ENCODE assay signal across 7 mouse cellular contexts in genomic region chr11:69035411-69035810, GRCm38 (mm10). TPM values are rescaled to one million over a fixed set of nuclear protein-coding genes. Genes with fewer than 3 reads are reported as not detected.
DNase-seq lines count a peak whose midpoint lies in the region; ATAC-seq and TF ChIP-seq lines count a peak whose summit lies in the region.

No protein-coding gene starts in this region.

- TF ChIP-seq CTCF in intestine, postnatal 0 days (IDR thresholded peaks at IDR 0.05; ENCODE audit: low read depth): no peak

- no peaks in the 10 kb centered on the region for H3K27me3 ChIP-seq in lung, embryonic 15.5 days
- no peaks in the 10 kb centered on the region for H3K27me3 ChIP-seq in forebrain, embryonic 12.5 days
- H3K27me3 ChIP-seq in intestine, postnatal 0 days (replicated peaks; ENCODE audit: control insufficient read depth, insufficient read depth, low read length): no peaks in the 10 kb centered on the region
- H3K27me3 ChIP-seq in neural tube, embryonic 14.5 days (ENCODE audit: control insufficient read depth, insufficient read depth, low read length): no peaks in the 10 kb centered on the region

- H3K9ac ChIP-seq in lung, embryonic 15.5 days: no peak overlapping the region
- H3K9ac ChIP-seq in forebrain, embryonic 12.5 days: no peak overlapping the region; the same call in 1 of the 2 replicates
- H3K9ac ChIP-seq in intestine, postnatal 0 days (ENCODE audit: low read depth, low read length): no peak overlapping the region
- no peak overlapping the region for H3K9ac ChIP-seq in neural tube, embryonic 14.5 days (replicated peaks; ENCODE audit: low read depth, low read length)

- peak overlapping the region; percentile 59 for H3K4me2 ChIP-seq in lung, embryonic 15.5 days
- peak overlapping the region; percentile 53 for H3K4me2 ChIP-seq in forebrain, embryonic 12.5 days
- H3K4me2 ChIP-seq in intestine, postnatal 0 days (replicated peaks; ENCODE audit: low read depth): peak overlapping the region; percentile 77
- no peak overlapping the region; the same call in 1 of the 2 replicates for H3K4me2 ChIP-seq in neural tube, embryonic 14.5 days (ENCODE audit: low read depth, low read length)

- H3K4me3 ChIP-seq in lung, embryonic 15.5 days: no peak overlapping the region; the same call in 1 of the 2 replicates
- H3K4me3 ChIP-seq in forebrain, embryonic 12.5 days (replicated peaks): peak overlapping the region; percentile 55; the same call in 1 of the 2 replicates
- no peak overlapping the region for H3K4me3 ChIP-seq in intestine, postnatal 0 days (ENCODE audit: low read depth, low read length)
- no peak overlapping the region for H3K4me3 ChIP-seq in neural tube, embryonic 14.5 days (ENCODE audit: low read depth, low read length)

- H3K9me3 ChIP-seq in lung, embryonic 15.5 days: no peaks in the 10 kb centered on the region
- H3K9me3 ChIP-seq in forebrain, embryonic 12.5 days: no peaks in the 10 kb centered on the region
- no peaks in the 10 kb centered on the region for H3K9me3 ChIP-seq in intestine, postnatal 0 days (ENCODE audit: control insufficient read depth)
- no peaks in the 10 kb centered on the region for H3K9me3 ChIP-seq in neural tube, embryonic 14.5 days (ENCODE audit: control insufficient read depth, low read length)

- no peak for ATAC-seq in lung, embryonic 15.5 days (ENCODE audit: borderline replicate concordance, extremely low read depth, low FRiP score, low TSS enrichment)
- ATAC-seq in forebrain, embryonic 12.5 days (ENCODE audit: low FRiP score): no peak
- no peak for ATAC-seq in intestine, postnatal 0 days
- ATAC-seq in neural tube, embryonic 14.5 days (ENCODE audit: low read depth): no peak
- no peak for ATAC-seq in inflammation-experienced regulatory T-cells, adult 6 months

- no peak for DNase-seq in lung, postnatal 14 days
- DNase-seq in adrenal gland, adult 18-20 months (ENCODE audit: low spot score in 2 of 2): no peak

- H3K36me3 ChIP-seq in lung, embryonic 15.5 days: peaks cover 57% of the 10 kb centered on the region
- peaks cover 56% of the 10 kb centered on the region for H3K36me3 ChIP-seq in forebrain, embryonic 12.5 days (replicated peaks)
- peaks cover 26% of the 10 kb centered on the region for H3K36me3 ChIP-seq in intestine, postnatal 0 days (ENCODE audit: control insufficient read depth, insufficient read depth)
- H3K36me3 ChIP-seq in neural tube, embryonic 14.5 days (ENCODE audit: control insufficient read depth, insufficient read depth, low read length): peaks cover 26% of the 10 kb centered on the region

- peak overlapping the region; percentile 65 for H3K27ac ChIP-seq in lung, embryonic 15.5 days
- H3K27ac ChIP-seq in forebrain, embryonic 12.5 days: peak overlapping the region; percentile 79
- H3K27ac ChIP-seq in intestine, postnatal 0 days (ENCODE audit: low read depth, low read length): peak overlapping the region; percentile 62; the same call in 1 of the 2 replicates
- H3K27ac ChIP-seq in neural tube, embryonic 14.5 days (ENCODE audit: low read depth, low read length): peak overlapping the region; percentile 59; the same call in 1 of the 2 replicates

- peaks cover 29% of the 10 kb centered on the region for H3K4me1 ChIP-seq in lung, embryonic 15.5 days
- H3K4me1 ChIP-seq in forebrain, embryonic 12.5 days: peaks cover 28% of the 10 kb centered on the region
- peaks cover 10% of the 10 kb centered on the region; the same call in 1 of the 2 replicates for H3K4me1 ChIP-seq in intestine, postnatal 0 days (replicated peaks; ENCODE audit: control insufficient read depth, insufficient read depth, low read length)
- H3K4me1 ChIP-seq in neural tube, embryonic 14.5 days (ENCODE audit: control insufficient read depth, insufficient read depth, low read length): peaks cover 5% of the 10 kb centered on the region; the same call in 1 of the 2 replicates

- 83% methylated on average over 9 of the region's 9 CpGs for WGBS in lung, embryonic 15.5 days
- 70% methylated on average over 9 of the region's 9 CpGs for WGBS in forebrain, embryonic 12.5 days
- WGBS in intestine, postnatal 0 days: 84% methylated on average over 9 of the region's 9 CpGs
- 82% methylated on average over 9 of the region's 9 CpGs for WGBS in neural tube, embryonic 14.5 days

RNA-seq across cellular contexts. Expression of gene Aurkb, which starts 10.0 kb away (rescaled TPM):
- 207 and 211 TPM in 2 replicates for polyA plus RNA-seq in lung, embryonic 15.5 days (2015; fragmentation: Nextera tagmentation; extraction: Ambion mirVana)
- polyA plus RNA-seq in forebrain, embryonic 12.5 days (2016; fragmentation: Nextera tagmentation; extraction: Ambion mirVana): 163 and 169 TPM in 2 replicates
- 24.3 and 26.2 TPM in 2 replicates for polyA plus RNA-seq in intestine, postnatal 0 days (2015; fragmentation: Nextera tagmentation; extraction: Ambion mirVana)
- 8.7 and 12.8 TPM in 2 replicates for polyA plus RNA-seq in neural tube, embryonic 14.5 days (2014; fragmentation: Nextera tagmentation; extraction: Ambion mirVana)
- polyA plus RNA-seq in inflammation-experienced regulatory T-cells, adult 6 months (2017; shearing (Covaris generic)): 10 to 100 TPM in 2 of 3 experiments, 1 to 10 TPM in 1; 5.8 to 74.0 (median 12.9) TPM
- 1 to 10 TPM; 1.4 to 1.9 TPM for total RNA-seq in adrenal gland, adult 18-20 months (2021)

RNA-seq across cellular contexts. Expression of gene Ctc1, which starts 19.7 kb away (rescaled TPM):
- 53.3 and 54.7 TPM in 2 replicates for polyA plus RNA-seq in lung, embryonic 15.5 days (2015; fragmentation: Nextera tagmentation; extraction: Ambion mirVana)
- polyA plus RNA-seq in forebrain, embryonic 12.5 days (2016; fragmentation: Nextera tagmentation; extraction: Ambion mirVana): 71.0 and 81.5 TPM in 2 replicates
- 9.4 and 10.7 TPM in 2 replicates for polyA plus RNA-seq in intestine, postnatal 0 days (2015; fragmentation: Nextera tagmentation; extraction: Ambion mirVana)
- polyA plus RNA-seq in neural tube, embryonic 14.5 days (2014; fragmentation: Nextera tagmentation; extraction: Ambion mirVana): 51.8 and 59.3 TPM in 2 replicates
- polyA plus RNA-seq in inflammation-experienced regulatory T-cells, adult 6 months (2017; shearing (Covaris generic)): 10 to 100 TPM in 1 of 3 experiments, 1 to 10 TPM in 2; 9.7 to 16.4 (median 9.8) TPM
- 10 to 100 TPM; 20.3 to 28.9 TPM for total RNA-seq in adrenal gland, adult 18-20 months (2021)

RNA-seq across cellular contexts. Expression of gene Borcs6, which starts 24.1 kb away (rescaled TPM):
- 9.1 and 10.3 TPM in 2 replicates for polyA plus RNA-seq in lung, embryonic 15.5 days (2015; fragmentation: Nextera tagmentation; extraction: Ambion mirVana)
- 7.4 and 11.1 TPM in 2 replicates for polyA plus RNA-seq in forebrain, embryonic 12.5 days (2016; fragmentation: Nextera tagmentation; extraction: Ambion mirVana)
- 13.4 and 13.8 TPM in 2 replicates for polyA plus RNA-seq in intestine, postnatal 0 days (2015; fragmentation: Nextera tagmentation; extraction: Ambion mirVana)
- polyA plus RNA-seq in neural tube, embryonic 14.5 days (2014; fragmentation: Nextera tagmentation; extraction: Ambion mirVana): 16.1 and 17.7 TPM in 2 replicates
- 1 to 10 TPM; 1.1 to 2.2 (median 1.3) TPM for polyA plus RNA-seq in inflammation-experienced regulatory T-cells, adult 6 months (2017; shearing (Covaris generic))
- 10 to 100 TPM; 23.7 to 23.9 TPM for total RNA-seq in adrenal gland, adult 18-20 months (2021)

RNA-seq across cellular contexts. Expression of gene Pfas, which starts 27.2 kb away (rescaled TPM):
- polyA plus RNA-seq in lung, embryonic 15.5 days (2015; fragmentation: Nextera tagmentation; extraction: Ambion mirVana): 31.4 and 33.4 TPM in 2 replicates
- 35.4 and 40.4 TPM in 2 replicates for polyA plus RNA-seq in forebrain, embryonic 12.5 days (2016; fragmentation: Nextera tagmentation; extraction: Ambion mirVana)
- polyA plus RNA-seq in intestine, postnatal 0 days (2015; fragmentation: Nextera tagmentation; extraction: Ambion mirVana): 6.4 and 7.2 TPM in 2 replicates
- 16.0 and 16.5 TPM in 2 replicates for polyA plus RNA-seq in neural tube, embryonic 14.5 days (2014; fragmentation: Nextera tagmentation; extraction: Ambion mirVana)
- polyA plus RNA-seq in inflammation-experienced regulatory T-cells, adult 6 months (2017; shearing (Covaris generic)): 10 to 100 TPM; 22.0 to 29.0 (median 24.8) TPM
- 10 to 100 TPM; 26.4 to 30.4 TPM for total RNA-seq in adrenal gland, adult 18-20 months (2021)

RNA-seq across cellular contexts. Expression of gene Tmem107, which starts 35.2 kb away (rescaled TPM):
- polyA plus RNA-seq in lung, embryonic 15.5 days (2015; fragmentation: Nextera tagmentation; extraction: Ambion mirVana): 69.3 and 71.1 TPM in 2 replicates
- polyA plus RNA-seq in forebrain, embryonic 12.5 days (2016; fragmentation: Nextera tagmentation; extraction: Ambion mirVana): 53.4 and 56.9 TPM in 2 replicates
- polyA plus RNA-seq in intestine, postnatal 0 days (2015; fragmentation: Nextera tagmentation; extraction: Ambion mirVana): 14.5 TPM in 2 replicates
- polyA plus RNA-seq in neural tube, embryonic 14.5 days (2014; fragmentation: Nextera tagmentation; extraction: Ambion mirVana): 24.7 and 27.7 TPM in 2 replicates
- polyA plus RNA-seq in inflammation-experienced regulatory T-cells, adult 6 months (2017; shearing (Covaris generic)): 1 to 10 TPM; 2.8 to 9.1 (median 4.0) TPM
- total RNA-seq in adrenal gland, adult 18-20 months (2021): 10 to 100 TPM in 1 of 2 experiments, 1 to 10 TPM in 1; 8.1 to 11.9 TPM
